Mouse (Mus musculus): Measurements from ENCODE around the gene Myod1.

Gene Myod1

DNA sequence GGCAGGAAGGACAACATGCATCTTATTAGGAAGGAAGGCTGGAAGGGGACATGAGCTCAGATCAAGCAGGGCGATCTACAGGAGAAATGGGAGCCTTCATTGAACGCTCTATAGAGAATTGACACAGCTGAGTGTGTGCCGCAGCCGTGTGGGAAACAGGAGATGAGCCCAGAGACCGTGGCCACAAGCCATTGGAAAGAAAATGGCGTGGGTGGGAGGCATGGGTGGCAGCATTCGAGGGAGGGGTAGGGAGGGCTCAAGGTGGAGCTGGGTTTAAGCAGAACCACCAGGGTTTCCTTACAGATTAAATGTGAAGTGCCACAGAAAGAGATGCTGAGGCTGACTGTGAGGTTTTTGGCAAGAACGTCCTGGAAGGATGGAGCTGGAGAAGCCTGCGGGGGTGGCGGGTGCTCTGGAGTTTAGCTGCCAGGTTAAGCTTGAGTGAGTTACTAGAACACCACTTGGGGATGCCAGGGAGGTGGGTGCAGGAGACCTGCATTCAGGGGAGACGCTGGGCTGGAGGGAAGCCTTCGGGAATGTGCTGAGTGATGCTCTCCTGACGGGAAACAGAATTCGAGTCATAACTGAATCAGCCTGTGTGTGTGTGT is 39.6 kb downstream of the Myod1 start:
- no peak for DNase-seq (ENCODE audit: low read depth, low spot score)

DNA sequence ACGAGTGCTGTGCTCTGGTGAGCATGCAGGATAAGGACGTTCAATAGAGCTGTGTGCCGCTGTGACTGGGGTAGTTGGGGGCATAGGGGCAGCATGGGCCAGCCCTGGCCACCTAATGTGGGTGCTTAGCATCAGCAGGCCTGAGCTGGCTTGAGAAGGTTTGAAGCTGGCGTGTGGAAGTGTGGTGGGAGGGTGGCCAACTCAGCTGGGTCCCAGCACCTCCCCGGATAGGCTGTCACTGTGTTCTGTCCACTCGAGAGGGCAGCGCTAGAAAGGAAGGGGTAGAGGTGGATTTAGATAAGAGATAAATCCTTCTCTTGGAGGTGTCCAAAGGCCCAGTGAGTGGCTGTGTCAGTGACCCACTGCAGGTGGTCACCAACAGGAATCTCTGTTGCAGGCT is 41.2 kb downstream of the Myod1 start:
- DNase-seq (ENCODE audit: low read depth, low spot score): no peak

DNA sequence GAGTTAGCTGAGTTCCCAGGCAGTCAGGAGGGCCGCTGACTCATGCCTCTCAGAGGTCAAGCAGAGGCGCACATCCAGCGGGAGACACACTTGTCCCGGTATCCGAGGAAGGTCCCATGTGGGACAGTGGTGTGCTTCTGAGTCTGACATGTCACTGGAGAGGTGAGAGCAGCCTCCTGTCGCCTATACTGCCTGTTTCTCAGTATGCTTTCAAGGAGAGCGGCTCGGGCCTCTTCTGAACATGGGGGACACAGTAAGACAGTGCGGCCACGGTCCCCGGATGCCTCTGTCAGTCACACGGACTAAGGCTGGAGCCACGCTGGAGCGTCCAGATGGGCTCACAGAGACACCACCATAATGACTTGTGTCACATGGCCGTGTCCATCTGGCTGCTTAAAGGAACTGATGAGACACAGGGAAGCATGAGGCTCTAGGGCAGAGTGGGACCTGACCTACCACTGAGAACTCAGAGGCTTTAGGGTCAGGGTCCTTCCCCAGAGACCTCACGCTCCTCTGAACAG is 41.9 kb downstream of the Myod1 start:
- no peak for DNase-seq (ENCODE audit: low read depth, low spot score)

DNA sequence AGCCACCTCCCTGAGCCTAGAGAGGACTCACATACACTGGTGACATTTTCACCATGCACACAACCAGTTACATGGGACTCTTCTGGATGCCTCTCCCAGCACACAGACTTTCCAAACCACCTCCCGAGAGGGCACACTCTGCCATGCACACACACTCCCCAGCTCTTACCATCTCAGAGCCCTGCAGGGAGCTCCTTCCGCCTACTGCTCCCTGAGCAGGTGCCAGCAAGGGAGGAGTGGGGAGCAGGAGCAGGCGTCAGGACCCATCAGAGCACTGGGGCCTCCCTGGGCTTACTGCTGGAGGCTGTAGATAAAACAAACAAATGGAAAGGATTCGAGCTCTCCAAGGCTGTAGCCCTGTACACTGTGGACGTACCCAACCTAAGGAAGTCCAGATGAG is 45.3 kb downstream of the Myod1 start:
- DNase-seq (ENCODE audit: low read depth, low spot score): no peak

DNA sequence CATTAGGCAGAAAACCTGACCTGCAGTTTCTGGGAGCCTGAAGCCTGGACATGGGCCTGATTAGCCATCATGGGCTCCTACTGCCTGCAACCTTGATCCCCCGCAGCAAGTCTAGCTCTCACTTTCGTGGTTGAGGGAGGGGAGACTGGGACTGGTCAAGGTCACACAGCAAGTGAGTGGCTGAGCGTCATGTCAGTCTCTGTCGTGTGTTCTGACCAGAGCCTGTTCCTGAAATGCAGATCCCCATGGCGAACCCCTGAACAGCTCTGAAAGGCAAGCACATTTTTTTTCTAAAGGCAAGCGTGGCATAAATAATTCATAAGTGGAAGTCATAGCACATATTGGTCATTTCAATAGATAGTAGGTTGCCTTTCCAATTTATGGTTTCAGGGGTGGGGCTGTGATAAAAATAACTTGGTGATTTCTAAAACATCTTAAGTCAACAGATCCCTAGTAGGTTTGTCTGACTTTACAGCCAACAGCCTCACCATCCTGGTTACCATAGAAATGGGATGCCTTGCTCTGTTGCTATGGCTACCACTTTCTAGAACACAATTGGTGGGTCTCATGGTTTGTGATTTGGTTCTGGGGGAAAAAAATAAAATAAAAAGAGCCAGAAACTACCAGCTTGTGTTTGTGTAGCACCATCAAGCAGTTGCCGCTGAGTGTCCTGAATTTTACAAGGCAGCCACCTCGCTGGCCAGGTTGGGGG is 45.9 kb downstream of the Myod1 start:
- DNase-seq (ENCODE audit: low read depth, low spot score): no peak

DNA sequence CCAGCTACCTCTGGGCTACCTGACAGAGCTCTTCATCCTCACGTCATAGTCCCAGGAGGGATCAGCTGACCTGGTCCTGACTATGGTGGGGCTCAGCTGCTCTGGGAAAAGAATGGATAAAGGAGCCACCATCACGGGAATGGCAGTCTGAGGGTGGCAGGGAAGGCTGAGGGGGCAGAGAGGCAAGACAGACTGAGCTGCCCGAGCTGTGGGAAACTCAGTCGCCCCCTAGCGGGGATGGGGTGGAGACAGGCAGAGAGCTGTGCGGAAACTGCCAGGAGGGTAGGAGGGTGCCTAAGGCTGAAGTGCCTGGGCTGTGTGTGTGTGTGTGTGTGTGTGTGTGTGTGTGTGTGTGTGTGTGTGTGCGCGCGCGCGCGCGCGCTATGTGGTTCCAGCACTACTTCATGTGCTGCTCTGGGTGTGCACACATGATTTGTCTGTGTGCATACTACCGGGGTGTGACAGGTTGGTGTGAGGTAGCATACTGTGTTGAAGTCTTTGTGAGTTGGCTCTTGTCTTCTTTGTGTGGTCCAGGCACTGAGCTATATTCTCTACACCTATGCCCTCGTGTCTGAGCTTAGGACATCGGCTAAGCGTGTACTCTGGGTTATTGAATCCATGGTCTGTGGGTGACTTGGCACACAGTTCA is 46.6 kb downstream of the Myod1 start:
- peak; percentile 34 for DNase-seq (ENCODE audit: low read depth, low spot score)

DNA sequence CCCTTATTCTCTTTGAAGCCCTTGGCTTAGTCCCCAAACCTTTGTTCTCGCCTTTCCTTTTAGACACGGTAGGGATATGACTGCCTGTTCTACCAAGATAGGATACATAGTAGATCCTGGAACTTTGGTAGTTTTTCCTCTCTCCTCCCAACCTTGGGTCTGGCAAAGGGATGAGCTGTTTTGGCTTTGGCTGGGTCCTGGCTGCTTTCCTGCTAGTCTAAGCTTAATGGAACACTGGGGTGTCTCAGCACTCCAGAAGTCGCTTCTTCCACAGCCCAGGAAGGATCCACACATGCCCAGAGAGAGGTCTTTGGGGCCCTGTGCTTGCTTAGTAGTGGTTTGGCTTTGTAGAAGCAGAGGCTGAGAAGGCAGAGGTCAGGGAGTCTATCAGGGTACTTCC is 47.7 kb downstream of the Myod1 start:
- no peak for DNase-seq (ENCODE audit: low read depth, low spot score)

DNA sequence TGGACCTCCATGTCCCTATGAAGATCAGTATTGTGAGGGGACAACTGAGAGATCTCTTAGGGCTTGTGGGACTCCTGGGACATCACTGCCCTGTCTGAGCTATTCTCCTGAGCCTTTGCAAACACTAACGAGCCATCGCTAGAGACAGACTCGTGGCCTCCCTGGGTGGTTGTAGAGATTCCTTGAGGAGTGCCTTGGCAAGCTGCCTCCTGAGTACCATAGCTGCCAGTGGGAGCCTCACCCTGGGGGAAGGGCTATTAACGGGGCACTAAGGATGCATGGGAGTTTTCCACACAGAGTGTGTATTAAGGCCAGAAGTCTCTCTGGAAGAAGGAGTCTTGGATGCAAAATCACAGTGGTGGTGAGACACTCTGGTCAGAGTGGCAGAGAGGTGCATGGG is 48.7 kb downstream of the Myod1 start:
- DNase-seq (ENCODE audit: low read depth, low spot score): no peak
